Mouse (Mus musculus) liver, embryonic 12.5 days (tissue): ENCODE measurements around the gene Lect2. TPM values are rescaled to one million over a fixed set of nuclear protein-coding genes. Genes with fewer than 3 reads are reported as not detected.

ENCODE experiments used
- ATAC-seq: fragments of 200-750 bp; cut with Nextera tagmentation; 2 replicates; pipeline ENCODE4 v1.8.0; 2017; ENCODE audit warnings: moderate number of reproducible peaks, mild to moderate bottlenecking, moderate library complexity
- H3K27ac ChIP-seq: fragments of 300-500 bp; sonication (generic); 2 replicates; pipeline ENCODE4 v1.5.1; 2016; ENCODE audit warnings: mild to moderate bottlenecking
- H3K27me3 ChIP-seq: fragments of 300-500 bp; sonication (generic); replicated peaks from 2 replicates; pipeline ENCODE4 v1.6.1; 2016; ENCODE audit warnings: mild to moderate bottlenecking, moderate library complexity
- H3K36me3 ChIP-seq: fragments of 300-500 bp; sonication (generic); 2 replicates; pipeline ENCODE4 v1.6.1; 2016; ENCODE audit warnings: mild to moderate bottlenecking, moderate library complexity
- H3K4me1 ChIP-seq: fragments of 300-500 bp; sonication (generic); 2 replicates; pipeline ENCODE4 v1.6.1; 2016
- H3K4me2 ChIP-seq: fragments of 300-500 bp; sonication (generic); 2 replicates; pipeline ENCODE4 v1.6.1; 2016; ENCODE audit warnings: mild to moderate bottlenecking, moderate library complexity
- H3K4me3 ChIP-seq: fragments of 300-500 bp; sonication (generic); 2 replicates; pipeline ENCODE4 v1.5.1; 2016; ENCODE audit warnings: mild to moderate bottlenecking, moderate library complexity
- H3K9ac ChIP-seq: fragments of 300-500 bp; sonication (generic); 2 replicates; pipeline ENCODE4 v1.6.1; 2016; ENCODE audit warnings: mild to moderate bottlenecking, moderate library complexity
- H3K9me3 ChIP-seq: fragments of 300-500 bp; sonication (generic); replicated peaks from 2 replicates; pipeline ENCODE4 v1.6.1; 2016; ENCODE audit warnings: mild to moderate bottlenecking, moderate library complexity
- WGBS: fragments of 180-500 bp; shearing (Covaris S2); methylation state at CpG from one replicate; pipeline ENCODE4 v1.1.7; 2016; ENCODE audit not compliant: insufficient replicate concordance; 5-methylcytosine and 5-hydroxymethylcytosine counted together
- polyA plus RNA-seq: library from polyadenylated mRNA; unstranded; fragments of >200 nt; fragmentation: Nextera tagmentation; extraction: Ambion mirVana; gene quantifications from 2 replicates; pipeline ENCODE4 v1.2.1, GENCODE M21; 2016

The Lect2 gene
- polyA plus RNA-seq, 1 experiment from 2014 or later, result 38.1 TPM

DNA sequence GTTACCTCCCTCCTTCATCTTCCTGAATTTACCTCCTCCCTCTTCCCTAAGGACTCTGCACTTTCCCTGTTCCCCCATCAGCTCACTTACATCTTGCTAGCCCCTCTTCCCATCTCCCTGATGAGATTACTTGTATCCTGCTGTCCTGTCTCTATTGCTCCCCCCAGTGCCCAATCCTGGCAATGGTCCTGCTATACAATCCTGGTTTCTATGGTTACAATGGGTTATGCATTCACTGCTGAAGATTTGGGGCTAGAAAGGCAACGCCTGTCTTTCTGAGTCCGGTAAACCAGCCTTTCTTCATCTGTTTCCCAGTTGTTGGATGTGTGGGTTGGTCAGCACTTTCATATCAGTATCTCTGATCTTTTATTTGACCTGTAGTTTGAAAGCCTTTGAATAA is 6.1 kb upstream of the Lect2 start:
- Histone ChIP-seq H3K4me3 (no peak overlapping the region), H3K36me3 (no peaks in the 10 kb centered on the region), H3K4me2 (no peak overlapping the region), H3K9me3 (no peaks in the 10 kb centered on the region), H3K27me3 (no peaks in the 10 kb centered on the region), H3K4me1 (peaks cover 13% of the 10 kb centered on the region; the same call in 1 of the 2 replicates), H3K27ac (no peak overlapping the region), H3K9ac (no peak overlapping the region)
- ATAC-seq, result no peak
- WGBS, result 16% methylated on average over 2 of the region's 2 CpGs

DNA sequence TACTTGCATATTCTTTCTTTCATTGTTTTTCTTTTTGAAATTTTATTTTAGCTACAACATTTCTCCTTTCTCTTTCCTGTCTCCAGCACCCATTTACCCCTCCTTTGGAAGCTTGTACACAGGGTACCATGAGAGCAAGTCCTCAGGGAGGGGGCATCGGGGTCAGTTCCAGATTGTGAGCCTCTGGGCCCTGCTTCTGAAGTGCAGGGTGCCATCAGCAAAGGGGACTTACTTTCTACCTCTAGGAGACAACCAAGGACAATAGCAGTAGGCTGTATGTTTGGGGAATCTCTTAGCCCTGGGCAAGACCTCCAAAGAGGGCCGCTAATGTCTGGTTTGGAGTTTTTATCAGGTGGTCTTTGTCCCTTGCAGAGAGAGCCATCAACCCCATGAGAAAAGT is 5.6 kb upstream of the Lect2 start:
- Histone ChIP-seq H3K4me3 (no peak overlapping the region), H3K4me2 (no peak overlapping the region), H3K36me3 (no peaks in the 10 kb centered on the region), H3K27ac (no peak overlapping the region), H3K4me1 (peaks cover 16% of the 10 kb centered on the region; the same call in 1 of the 2 replicates), H3K9ac (no peak overlapping the region), H3K27me3 (no peaks in the 10 kb centered on the region), H3K9me3 (no peaks in the 10 kb centered on the region)
- 36% methylated on average over 2 of the region's 2 CpGs for WGBS
- ATAC-seq, result no peak

DNA sequence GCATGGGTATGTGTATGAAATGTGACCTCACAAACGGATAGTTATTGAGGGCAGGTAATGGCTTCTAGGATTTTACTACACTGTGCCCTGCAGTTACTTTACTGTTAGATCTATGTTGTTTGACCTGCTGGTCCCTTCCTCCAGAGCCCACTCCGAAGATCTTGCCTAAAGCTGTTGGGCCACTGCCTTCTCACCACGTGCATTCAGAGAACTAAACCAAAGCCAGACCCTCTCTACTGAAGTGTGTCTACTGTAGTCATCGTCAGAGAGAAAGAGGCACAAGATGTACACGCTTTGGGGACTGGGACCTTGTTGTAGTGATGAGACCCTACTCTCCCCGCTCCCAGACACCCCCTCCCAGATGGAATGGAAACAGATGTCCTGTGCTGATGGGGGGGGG is 3.4 kb upstream of the Lect2 start:
- Histone ChIP-seq H3K27ac (no peak overlapping the region), H3K27me3 (no peaks in the 10 kb centered on the region), H3K36me3 (no peaks in the 10 kb centered on the region), H3K4me1 (peaks cover 16% of the 10 kb centered on the region; the same call in 1 of the 2 replicates), H3K9me3 (no peaks in the 10 kb centered on the region), H3K4me2 (no peak overlapping the region), H3K9ac (no peak overlapping the region), H3K4me3 (no peak overlapping the region)
- no peak for ATAC-seq
- whole genome bisulfite sequencing, result 29% methylated on average over 6 of the region's 6 CpGs

DNA sequence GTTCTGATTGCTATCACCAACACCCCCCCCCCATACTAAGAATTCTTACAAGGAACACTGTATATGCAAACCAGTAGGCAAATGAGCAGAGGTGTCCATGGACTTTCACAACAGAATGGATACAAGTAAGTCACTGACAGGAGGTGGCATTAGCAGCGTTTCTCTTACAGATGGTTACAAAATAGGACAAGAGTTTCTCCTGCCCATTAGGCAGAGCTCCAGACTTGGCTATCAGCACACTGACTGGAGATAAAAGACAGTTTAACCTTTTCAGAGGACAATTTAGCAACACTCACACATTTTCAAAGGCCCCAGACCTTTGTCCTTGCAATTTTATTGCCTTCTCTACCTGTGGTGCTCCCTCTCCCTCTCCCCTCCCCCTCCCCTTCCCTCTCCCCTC is 2.3 kb upstream of the Lect2 start:
- Histone ChIP-seq H3K4me2 (no peak overlapping the region), H3K9me3 (no peaks in the 10 kb centered on the region), H3K9ac (no peak overlapping the region), H3K36me3 (no peaks in the 10 kb centered on the region), H3K4me3 (no peak overlapping the region), H3K4me1 (peaks cover 16% of the 10 kb centered on the region; the same call in 1 of the 2 replicates), H3K27me3 (no peaks in the 10 kb centered on the region), H3K27ac (no peak overlapping the region)
- WGBS, result 23% methylated on average over 1 of the region's 1 CpGs
- ATAC-seq, result no peak

DNA sequence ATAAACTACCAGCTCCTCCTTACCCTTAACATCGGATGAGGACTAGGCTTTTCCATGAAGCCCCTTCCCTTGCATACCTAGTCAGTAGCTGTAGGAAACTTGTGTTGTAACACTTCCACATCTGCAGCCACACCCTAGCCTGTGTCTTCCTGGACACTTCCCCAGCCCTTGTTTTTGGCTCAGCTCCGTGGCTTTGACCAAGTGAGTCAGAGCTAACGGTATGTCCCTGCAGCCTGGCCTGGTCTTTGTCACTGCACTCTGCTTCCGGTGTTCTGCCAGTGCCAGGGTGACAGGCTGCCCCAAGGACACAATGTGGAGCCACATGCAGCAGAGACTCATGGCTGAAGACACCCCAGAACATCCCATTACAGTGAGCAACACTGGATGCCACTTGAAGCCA is 1.1 kb upstream of the Lect2 start:
- no peak for ATAC-seq
- no peaks in the 10 kb centered on the region for H3K9me3 ChIP-seq
- 19% methylated on average over 4 of the region's 4 CpGs for WGBS
- H3K9ac ChIP-seq, result no peak overlapping the region
- H3K27me3 ChIP-seq, result no peaks in the 10 kb centered on the region
- no peak overlapping the region for H3K27ac ChIP-seq
- H3K4me2 ChIP-seq, result no peak overlapping the region
- no peaks in the 10 kb centered on the region for H3K36me3 ChIP-seq
- H3K4me1 ChIP-seq, result peaks cover 16% of the 10 kb centered on the region; the same call in 1 of the 2 replicates
- no peak overlapping the region for H3K4me3 ChIP-seq

DNA sequence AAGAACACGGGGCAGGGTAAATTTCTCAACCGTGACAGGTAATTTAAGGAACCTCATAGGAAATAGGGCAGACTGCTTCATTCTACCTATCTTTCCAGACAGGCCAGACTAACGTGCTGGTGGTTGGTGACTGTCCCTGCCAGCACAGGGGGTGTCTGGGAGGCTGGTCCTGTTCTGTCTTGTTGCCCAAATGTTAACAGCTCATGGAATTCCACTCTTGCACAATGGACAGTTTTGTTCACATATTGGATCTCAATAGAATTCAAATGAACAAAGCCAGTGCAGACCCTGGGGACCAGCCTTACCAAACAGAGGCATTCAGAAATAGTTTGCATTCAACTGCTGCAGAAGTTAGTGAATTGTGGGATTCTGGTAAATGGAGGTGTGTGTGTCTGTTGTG is 3.3 kb downstream of the Lect2 start:
- H3K27ac ChIP-seq, result no peak overlapping the region
- no peak overlapping the region for H3K4me3 ChIP-seq
- no peak for ATAC-seq
- H3K9ac ChIP-seq, result no peak overlapping the region
- 60% methylated on average over 3 of the region's 3 CpGs for WGBS
- no peaks in the 10 kb centered on the region for H3K27me3 ChIP-seq
- H3K36me3 ChIP-seq, result no peaks in the 10 kb centered on the region
- H3K4me2 ChIP-seq, result no peak overlapping the region
- peaks cover 7% of the 10 kb centered on the region; the same call in 1 of the 2 replicates for H3K4me1 ChIP-seq
- H3K9me3 ChIP-seq, result no peaks in the 10 kb centered on the region

DNA sequence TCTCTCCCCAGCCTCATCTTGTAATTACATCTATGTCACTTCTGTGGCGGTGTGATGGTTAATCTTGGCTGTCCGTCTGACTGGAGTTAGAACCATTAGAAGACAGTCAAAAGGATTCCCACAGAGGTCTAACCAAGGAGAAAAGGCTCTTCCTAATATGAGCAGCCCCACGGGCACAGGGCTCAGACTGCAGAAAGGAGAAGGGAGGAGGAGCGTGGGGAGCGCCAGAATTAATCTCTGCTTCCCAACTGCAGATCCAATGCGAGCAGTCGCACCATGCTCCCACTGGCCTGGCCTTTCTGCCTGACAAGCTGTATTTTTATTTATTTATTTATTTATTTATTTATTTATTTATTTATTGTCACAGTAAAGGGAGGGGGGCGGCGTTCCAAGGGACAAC is 4.5 kb downstream of the Lect2 start:
- Histone ChIP-seq H3K27me3 (no peaks in the 10 kb centered on the region), H3K4me3 (no peak overlapping the region), H3K4me1 (no peaks in the 10 kb centered on the region), H3K4me2 (no peak overlapping the region), H3K36me3 (no peaks in the 10 kb centered on the region), H3K9me3 (no peaks in the 10 kb centered on the region), H3K27ac (no peak overlapping the region), H3K9ac (no peak overlapping the region)
- ATAC-seq, result no peak
- 70% methylated on average over 9 of the region's 9 CpGs for WGBS

DNA sequence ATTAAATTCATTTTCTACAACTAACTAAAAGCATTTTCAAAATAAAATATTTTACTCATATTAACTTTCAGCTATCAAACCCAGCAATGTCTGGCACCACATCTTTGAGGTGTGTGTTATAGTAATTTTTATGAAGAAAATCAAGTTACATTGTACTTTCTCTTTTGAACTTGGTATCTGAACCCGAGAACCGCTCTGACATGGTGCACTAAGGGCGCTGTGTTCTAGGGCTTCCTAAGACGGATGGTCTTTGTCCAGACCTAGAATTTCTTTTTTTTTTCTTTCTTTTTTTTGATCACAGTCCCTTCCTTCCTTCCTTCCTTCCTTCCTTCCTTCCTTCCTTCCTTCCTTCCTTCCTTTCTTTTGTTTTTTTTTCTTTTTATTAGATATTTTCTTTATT is 8.5 kb downstream of the Lect2 start:
- H3K4me1 ChIP-seq, result no peaks in the 10 kb centered on the region
- H3K4me3 ChIP-seq, result no peak overlapping the region
- H3K36me3 ChIP-seq, result no peaks in the 10 kb centered on the region
- H3K4me2 ChIP-seq, result no peak overlapping the region
- no peaks in the 10 kb centered on the region for H3K27me3 ChIP-seq
- H3K27ac ChIP-seq, result no peak overlapping the region
- no peak for ATAC-seq
- 78% methylated on average over 4 of the region's 4 CpGs for WGBS
- H3K9me3 ChIP-seq, result no peaks in the 10 kb centered on the region
- no peak overlapping the region for H3K9ac ChIP-seq

DNA sequence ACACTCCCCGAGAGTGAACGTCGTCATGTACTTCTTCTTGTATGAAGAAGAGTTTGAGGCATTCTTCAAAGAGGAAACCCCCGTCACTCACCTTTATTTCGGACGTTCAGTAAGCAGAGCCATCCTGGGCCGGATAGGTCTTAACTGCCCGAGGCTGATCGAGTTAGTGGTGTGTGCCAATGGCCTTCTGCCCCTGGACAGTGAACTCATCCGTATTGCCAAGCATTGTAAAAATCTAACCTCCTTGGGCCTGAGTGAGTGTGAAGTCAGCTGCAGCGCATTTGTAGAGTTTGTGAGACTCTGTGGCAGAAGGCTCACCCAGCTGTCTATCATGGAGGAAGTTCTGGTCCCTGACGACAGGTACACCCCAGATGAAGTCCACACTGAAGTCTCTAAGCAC is 11.3 kb downstream of the Lect2 start:
- Histone ChIP-seq H3K4me3 (no peak overlapping the region), H3K4me2 (no peak overlapping the region), H3K4me1 (no peaks in the 10 kb centered on the region), H3K9me3 (no peaks in the 10 kb centered on the region), H3K36me3 (0 out of 2 replicates have a peak, but pooled peaks cover 4% of the 10 kb centered on the region), H3K27ac (no peak overlapping the region), H3K9ac (no peak overlapping the region), H3K27me3 (no peaks in the 10 kb centered on the region)
- 69% methylated on average over 12 of the region's 12 CpGs for WGBS
- ATAC-seq, result no peak

DNA sequence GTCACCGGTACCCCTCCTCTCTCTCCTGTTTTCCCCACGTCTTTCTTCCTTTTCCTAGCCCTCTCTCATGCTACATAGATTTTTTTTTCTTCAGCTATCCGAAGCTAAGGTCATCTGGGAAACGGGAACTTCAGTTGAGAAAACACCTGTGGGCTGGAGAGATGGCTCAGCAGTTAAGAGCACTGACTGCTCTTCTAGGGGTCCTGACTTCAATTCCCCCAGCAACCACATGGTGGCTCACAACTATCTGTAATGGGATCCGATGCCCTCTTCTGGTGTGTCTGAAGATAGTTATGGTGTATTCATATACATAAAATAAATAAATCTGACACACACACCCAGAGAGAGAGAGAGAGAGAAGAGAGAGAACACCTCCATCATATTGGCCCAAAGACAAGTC is 12.7 kb downstream of the Lect2 start:
- Histone ChIP-seq H3K27ac (no peak overlapping the region), H3K9ac (no peak overlapping the region), H3K4me2 (no peak overlapping the region), H3K4me1 (no peaks in the 10 kb centered on the region), H3K4me3 (no peak overlapping the region), H3K27me3 (no peaks in the 10 kb centered on the region), H3K9me3 (no peaks in the 10 kb centered on the region), H3K36me3 (0 out of 2 replicates have a peak, but pooled peaks cover 4% of the 10 kb centered on the region)
- 54% methylated on average over 5 of the region's 5 CpGs for WGBS
- ATAC-seq, result no peak

DNA sequence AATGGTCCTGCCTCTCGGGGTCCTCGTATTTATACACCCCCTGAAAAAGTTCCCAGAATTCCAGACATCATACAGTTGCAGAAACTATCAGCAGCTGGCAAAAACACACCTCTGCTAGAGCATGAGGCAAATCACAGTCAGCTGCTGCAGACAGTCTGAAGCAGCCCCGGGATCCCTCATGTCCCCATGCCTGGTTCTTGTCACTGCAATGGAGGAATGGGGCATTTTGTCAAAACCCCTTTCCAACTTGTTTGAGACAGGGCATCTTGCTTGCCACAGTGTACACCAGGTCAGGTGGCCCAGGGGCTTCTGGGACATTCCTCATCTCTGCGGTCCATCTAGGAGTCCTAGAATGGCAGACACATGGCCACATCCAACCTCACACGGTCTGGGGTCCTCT is 13.4 kb downstream of the Lect2 start:
- Histone ChIP-seq H3K9me3 (no peaks in the 10 kb centered on the region), H3K4me1 (no peaks in the 10 kb centered on the region), H3K4me3 (no peak overlapping the region), H3K27me3 (no peaks in the 10 kb centered on the region), H3K4me2 (no peak overlapping the region), H3K36me3 (0 out of 2 replicates have a peak, but pooled peaks cover 4% of the 10 kb centered on the region), H3K9ac (no peak overlapping the region), H3K27ac (no peak overlapping the region)
- 53% methylated on average over 5 of the region's 5 CpGs for WGBS
- no peak for ATAC-seq

DNA sequence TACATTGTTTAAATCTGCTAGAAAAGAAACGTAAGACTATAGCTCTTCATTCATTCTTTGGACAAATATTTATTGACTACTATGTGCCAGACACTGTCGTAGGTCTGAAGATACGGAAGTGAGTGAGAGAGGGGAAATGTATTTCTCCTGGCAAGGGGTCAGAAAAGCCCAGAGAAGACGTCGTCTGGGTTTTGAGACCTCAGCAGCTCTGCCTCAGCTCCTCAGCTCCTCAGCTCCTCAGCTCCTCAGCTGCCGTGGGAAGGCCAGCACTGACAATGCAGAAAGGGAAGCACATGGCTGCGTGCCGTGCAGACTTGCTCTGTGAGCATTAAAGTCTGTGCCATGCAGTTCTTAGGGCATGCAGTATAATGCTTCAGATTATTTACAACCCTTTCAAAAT is 18.6 kb downstream of the Lect2 start:
- ATAC-seq, result no peak
- H3K36me3 ChIP-seq, result 0 out of 2 replicates have a peak, but pooled peaks cover 4% of the 10 kb centered on the region
- H3K27ac ChIP-seq, result no peak overlapping the region
- H3K9me3 ChIP-seq, result no peaks in the 10 kb centered on the region
- H3K4me2 ChIP-seq, result no peak overlapping the region
- 30% methylated on average over 8 of the region's 8 CpGs for WGBS
- H3K4me1 ChIP-seq, result no peaks in the 10 kb centered on the region
- H3K4me3 ChIP-seq, result no peak overlapping the region
- H3K27me3 ChIP-seq, result no peaks in the 10 kb centered on the region
- no peak overlapping the region for H3K9ac ChIP-seq

DNA sequence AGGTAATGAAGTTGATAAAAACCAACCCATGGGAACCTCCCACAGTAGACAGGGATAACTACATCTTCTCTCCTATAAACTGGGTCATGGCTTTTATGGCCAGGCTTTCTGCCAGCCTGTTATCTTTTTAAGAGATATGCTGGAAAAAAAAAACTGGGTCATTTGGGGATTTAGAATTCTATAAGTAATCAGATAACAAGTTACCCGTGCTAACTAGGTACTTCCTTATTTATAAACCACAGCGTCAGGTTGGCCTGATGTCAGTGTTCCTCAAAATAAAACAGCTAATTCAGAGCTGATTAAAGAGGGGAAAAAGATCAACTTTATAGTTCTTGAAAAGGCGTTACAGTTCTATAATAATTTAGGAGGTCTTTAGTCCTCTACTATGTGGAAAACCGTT is 19.3 kb downstream of the Lect2 start:
- no peaks in the 10 kb centered on the region for H3K27me3 ChIP-seq
- H3K27ac ChIP-seq, result no peak overlapping the region
- WGBS, result 34% methylated on average over 4 of the region's 4 CpGs
- no peaks in the 10 kb centered on the region for H3K9me3 ChIP-seq
- no peak overlapping the region for H3K9ac ChIP-seq
- H3K4me3 ChIP-seq, result no peak overlapping the region
- no peaks in the 10 kb centered on the region for H3K36me3 ChIP-seq
- no peaks in the 10 kb centered on the region for H3K4me1 ChIP-seq
- no peak for ATAC-seq
- no peak overlapping the region for H3K4me2 ChIP-seq
